Mouse (Mus musculus) limb, embryonic 11.5 days (tissue): ENCODE data around the gene Dusp12. TPM values are rescaled to one million over a fixed set of nuclear protein-coding genes. Genes with fewer than 3 reads are reported as not detected.

ENCODE experiments used
- ATAC-seq: fragments of 200-750 bp; cut with Nextera tagmentation; 2 replicates; pipeline ENCODE4 v1.8.0; 2017; ENCODE audit warnings: low read depth; ENCODE audit not compliant: insufficient number of reproducible peaks, low FRiP score, low TSS enrichment
- DNase-seq: peaks from one replicate; pipeline ENCODE4 v3.0.0-alpha.2; 2015; ENCODE audit warnings: low spot score
- H3K27ac ChIP-seq: fragments of 300-500 bp; sonication (generic); replicated peaks from 2 replicates; pipeline ENCODE4 v1.5.1; 2014; ENCODE audit warnings: low read depth, mild to moderate bottlenecking, low read length
- H3K27me3 ChIP-seq: fragments of 300-500 bp; sonication (generic); 2 replicates; pipeline ENCODE4 v1.6.1; 2014; ENCODE audit warnings: mild to moderate bottlenecking, low read length, mixed read lengths; ENCODE audit not compliant: control insufficient read depth, insufficient read depth
- H3K36me3 ChIP-seq: fragments of 300-500 bp; sonication (generic); 2 replicates; pipeline ENCODE4 v1.6.1; 2014; ENCODE audit warnings: mild to moderate bottlenecking, low read length, moderate library complexity, mixed read lengths; ENCODE audit not compliant: control insufficient read depth, insufficient read depth
- H3K4me1 ChIP-seq: fragments of 300-500 bp; sonication (generic); 2 replicates; pipeline ENCODE4 v1.6.1; 2014; ENCODE audit warnings: low read length, mixed read lengths; ENCODE audit not compliant: control insufficient read depth, insufficient read depth
- H3K4me2 ChIP-seq: fragments of 300-500 bp; sonication (generic); 2 replicates; pipeline ENCODE4 v1.6.1; 2014; ENCODE audit warnings: low read depth, mild to moderate bottlenecking, moderate library complexity; ENCODE audit not compliant: severe bottlenecking
- H3K4me3 ChIP-seq: fragments of 300-500 bp; sonication (generic); 2 replicates; pipeline ENCODE4 v1.5.1; 2014; ENCODE audit warnings: low read depth, low read length
- H3K9ac ChIP-seq: fragments of 300-500 bp; sonication (generic); 2 replicates; pipeline ENCODE4 v1.6.1; 2014; ENCODE audit warnings: mild to moderate bottlenecking, low read length
- H3K9me3 ChIP-seq: fragments of 300-500 bp; sonication (generic); 2 replicates; pipeline ENCODE4 v1.6.1; 2016; ENCODE audit warnings: low read length; ENCODE audit not compliant: control insufficient read depth
- WGBS: fragments of 180-500 bp; shearing (Covaris S2); extraction: QIAGEN DNeasy Blood & Tissue Kit; methylation state at CpG from one replicate; pipeline ENCODE4 v1.1.7; 2014; 5-methylcytosine and 5-hydroxymethylcytosine counted together
- polyA plus RNA-seq: library from polyadenylated mRNA; unstranded; fragments of >200 nt; fragmentation: Nextera tagmentation; extraction: Ambion mirVana; gene quantifications from 2 replicates; pipeline ENCODE4 v1.2.1, GENCODE M21; 2014

Gene Dusp12
- polyA plus RNA-seq, 1 experiment from 2014 or later: 40.8 TPM

GRCm38 (mm10) chr1:170871402-170871801, 13.9 kb downstream of the Dusp12 start:
- Histone ChIP-seq H3K27me3 (no peaks in the 10 kb centered on the region), H3K4me2 (no peak overlapping the region), H3K36me3 (peaks cover 4% of the 10 kb centered on the region; the same call in 1 of the 2 replicates), H3K4me1 (peaks cover 4% of the 10 kb centered on the region; the same call in 1 of the 2 replicates), H3K9me3 (no peaks in the 10 kb centered on the region), H3K27ac (no peak overlapping the region), H3K4me3 (no peak overlapping the region), H3K9ac (no peak overlapping the region)
- 88% methylated on average over 6 of the region's 6 CpGs for WGBS
- DNase-seq: no peak
- no peak for ATAC-seq

GRCm38 (mm10) chr1:170868905-170869283, 16.4 kb downstream of the Dusp12 start:
- H3K36me3 ChIP-seq: peaks cover 2% of the 10 kb centered on the region; the same call in 1 of the 2 replicates
- H3K4me1 ChIP-seq: peaks cover 4% of the 10 kb centered on the region; the same call in 1 of the 2 replicates
- peak overlapping the region; percentile 77 for H3K4me3 ChIP-seq
- peak overlapping the region; percentile 55; the same call in 1 of the 2 replicates for H3K9ac ChIP-seq
- peak overlapping the region; percentile 73 for H3K4me2 ChIP-seq
- DNase-seq (no peak), ATAC-seq (peak; percentile 32; the same call in 1 of the 2 replicates)
- H3K9me3 ChIP-seq: no peaks in the 10 kb centered on the region
- no peak overlapping the region for H3K27ac ChIP-seq
- H3K27me3 ChIP-seq: no peaks in the 10 kb centered on the region
- WGBS: 20% methylated on average over 14 of the region's 14 CpGs

DNA sequence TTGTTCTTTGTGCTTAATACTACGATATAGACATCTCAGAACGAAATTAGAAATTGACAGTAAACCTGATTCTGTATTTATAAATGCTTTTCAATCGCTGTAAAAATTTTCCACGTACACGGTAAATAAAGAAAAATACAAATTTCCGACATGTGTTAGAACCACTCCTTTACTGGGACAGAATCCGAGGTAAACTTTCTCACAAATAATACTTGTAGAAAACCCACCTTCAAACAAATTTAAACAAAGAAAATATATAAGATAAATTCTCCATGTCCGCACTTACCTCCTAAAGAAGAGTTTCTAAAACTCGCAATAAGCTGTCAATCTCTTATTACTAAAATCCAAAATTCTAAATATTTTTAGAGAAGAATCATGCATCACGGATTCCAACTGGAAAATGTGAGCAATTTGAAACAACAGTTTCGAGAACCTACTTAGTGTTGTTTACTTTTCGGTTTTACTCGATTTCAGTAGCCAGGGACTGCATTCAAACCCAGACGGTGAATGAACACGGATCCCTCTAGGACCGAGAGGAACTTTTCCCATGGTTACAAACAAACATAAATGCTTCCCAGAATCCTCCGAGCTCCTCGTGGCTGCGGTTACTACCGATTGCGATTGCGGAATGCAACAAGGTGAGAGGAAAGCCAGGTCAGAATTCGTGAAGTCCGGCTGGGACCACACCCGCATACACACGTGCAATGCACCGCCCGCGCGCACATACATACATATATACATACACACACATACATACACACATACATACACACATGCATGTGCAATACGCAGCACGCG, 17.0 kb downstream of the Dusp12 start:
- peak overlapping the region; percentile 73 for H3K4me2 ChIP-seq
- H3K4me3 ChIP-seq: peak overlapping the region; percentile 77
- H3K27me3 ChIP-seq: no peaks in the 10 kb centered on the region
- under 1% methylated on average over 33 of the region's 33 CpGs for WGBS
- H3K4me1 ChIP-seq: peaks cover 4% of the 10 kb centered on the region; the same call in 1 of the 2 replicates
- DNase-seq (peak; percentile 83), ATAC-seq (peak; percentile 82)
- H3K9ac ChIP-seq: peak overlapping the region; percentile 55; the same call in 1 of the 2 replicates
- H3K9me3 ChIP-seq: no peaks in the 10 kb centered on the region
- peaks cover 2% of the 10 kb centered on the region; the same call in 1 of the 2 replicates for H3K36me3 ChIP-seq
- no peak overlapping the region for H3K27ac ChIP-seq

DNA sequence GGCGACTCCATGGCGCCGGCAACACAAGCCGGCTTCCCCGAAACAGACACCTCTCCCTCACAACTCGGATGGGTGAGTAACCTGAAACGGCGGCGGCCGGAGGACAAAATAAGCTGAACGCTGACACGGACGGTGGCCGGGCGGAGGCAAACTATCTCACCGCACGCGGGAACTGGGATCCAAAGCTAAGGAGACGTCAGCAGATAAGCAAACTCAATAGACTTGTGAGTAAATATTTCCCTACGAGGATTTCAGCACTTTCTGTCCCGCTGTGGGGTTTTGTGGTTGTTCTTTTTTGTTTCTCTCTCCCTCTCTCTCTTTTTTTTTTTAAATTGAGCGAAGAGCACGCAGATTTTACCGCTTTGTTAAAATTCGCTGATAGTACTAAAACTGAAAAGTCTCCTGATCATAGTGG, 17.6 kb downstream of the Dusp12 start, which contains the start of gene Atf6:
Gene Atf6 (minus strand): TSS at position 81 of the 415 bp plus-strand sequence.
- peak; percentile 98 for DNase-seq
- peak within 1 kb of the TSS; percentile 72 for H3K9ac ChIP-seq
- peaks cover 4% of the 10 kb centered on the region; the same call in 1 of the 2 replicates for H3K4me1 ChIP-seq
- H3K27me3 ChIP-seq: no peaks in the 10 kb centered on the region
- peak; percentile 54; the same call in 1 of the 2 replicates for ATAC-seq
- WGBS: under 1% methylated on average over 25 of the region's 25 CpGs
- H3K4me2 ChIP-seq: peak within 1 kb of the TSS; percentile 73
- peak within 1 kb of the TSS; percentile 77 for H3K4me3 ChIP-seq
- H3K9me3 ChIP-seq: no peaks in the 10 kb centered on the region
- H3K36me3 ChIP-seq: peaks cover 2% of the 10 kb centered on the region; the same call in 1 of the 2 replicates
- H3K27ac ChIP-seq: no peak within 1 kb of the TSS

DNA sequence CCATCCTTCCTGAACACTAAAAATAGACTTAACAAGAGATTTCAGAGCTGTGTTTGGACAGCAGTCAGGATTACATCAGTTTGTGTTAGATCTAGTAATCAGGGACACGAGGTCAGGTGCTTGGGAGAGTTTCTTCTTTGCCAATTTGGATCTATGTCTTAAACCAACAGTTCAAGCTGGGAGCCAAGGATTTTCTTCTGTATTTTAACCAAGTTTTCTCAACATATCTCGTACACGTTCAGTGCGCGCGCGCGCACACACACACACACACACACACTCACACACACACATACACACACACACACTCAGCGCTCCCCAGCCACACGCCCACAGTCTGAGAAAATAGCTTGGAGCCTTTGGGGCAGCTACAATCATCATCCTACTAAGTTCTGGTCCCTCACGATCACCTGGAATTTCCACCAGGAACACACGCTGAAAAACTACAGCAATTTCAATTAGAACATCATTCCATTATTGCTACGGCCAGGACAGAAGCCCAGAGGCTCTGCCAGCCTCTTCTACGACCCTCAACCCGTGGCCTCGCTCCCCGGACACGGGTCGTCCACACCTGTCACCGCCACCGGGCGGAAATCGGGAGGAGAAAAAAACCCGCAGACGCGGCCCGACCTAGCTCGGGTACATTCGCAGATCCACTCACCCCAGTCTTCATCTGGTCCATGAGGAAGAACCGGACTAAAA, 18.2 kb downstream of the Dusp12 start:
- Histone ChIP-seq H3K4me3 (peak overlapping the region; percentile 77), H3K4me2 (peak overlapping the region; percentile 73), H3K36me3 (peaks cover 2% of the 10 kb centered on the region; the same call in 1 of the 2 replicates), H3K9me3 (no peaks in the 10 kb centered on the region), H3K9ac (peak overlapping the region; percentile 72), H3K27me3 (no peaks in the 10 kb centered on the region), H3K27ac (no peak overlapping the region), H3K4me1 (peaks cover 4% of the 10 kb centered on the region; the same call in 1 of the 2 replicates)
- no peak for DNase-seq
- ATAC-seq: peak; percentile 56
- WGBS: 3% methylated on average over 30 of the region's 30 CpGs

GRCm38 (mm10) chr1:170865406-170865805, 19.9 kb downstream of the Dusp12 start:
- Histone ChIP-seq H3K4me1 (peaks cover 4% of the 10 kb centered on the region; the same call in 1 of the 2 replicates), H3K27me3 (no peaks in the 10 kb centered on the region), H3K36me3 (no peaks in the 10 kb centered on the region), H3K9me3 (no peaks in the 10 kb centered on the region), H3K4me2 (no peak overlapping the region), H3K4me3 (no peak overlapping the region), H3K27ac (no peak overlapping the region), H3K9ac (no peak overlapping the region)
- no peak for ATAC-seq
- no peak for DNase-seq
- 89% methylated on average over 5 of the region's 5 CpGs for WGBS

DNA sequence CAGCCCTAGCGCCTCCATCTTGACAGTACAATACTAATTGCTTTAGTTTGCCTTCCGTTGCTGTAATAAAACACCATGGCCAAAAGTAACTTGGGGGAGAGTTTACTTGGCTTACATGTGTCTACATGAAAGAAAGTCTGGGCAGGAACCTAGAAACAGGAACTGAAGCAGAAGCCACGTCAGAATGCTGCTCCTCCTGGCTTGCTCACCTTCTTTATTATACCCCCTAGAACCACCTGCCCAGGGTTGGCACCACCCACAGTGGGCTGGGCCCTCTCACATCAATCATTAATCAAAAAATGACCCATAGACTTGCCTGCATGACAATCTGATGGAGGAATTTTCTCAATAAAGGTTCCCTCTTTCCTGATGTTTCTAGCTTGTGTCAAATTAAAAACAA, 20.6 kb downstream of the Dusp12 start:
- Histone ChIP-seq H3K4me3 (no peak overlapping the region), H3K9me3 (no peaks in the 10 kb centered on the region), H3K4me2 (no peak overlapping the region), H3K27me3 (no peaks in the 10 kb centered on the region), H3K27ac (no peak overlapping the region), H3K36me3 (no peaks in the 10 kb centered on the region), H3K4me1 (peaks cover 4% of the 10 kb centered on the region; the same call in 1 of the 2 replicates), H3K9ac (no peak overlapping the region)
- ATAC-seq: no peak
- no peak for DNase-seq
- 86% methylated on average over 3 of the region's 3 CpGs for WGBS

DNA sequence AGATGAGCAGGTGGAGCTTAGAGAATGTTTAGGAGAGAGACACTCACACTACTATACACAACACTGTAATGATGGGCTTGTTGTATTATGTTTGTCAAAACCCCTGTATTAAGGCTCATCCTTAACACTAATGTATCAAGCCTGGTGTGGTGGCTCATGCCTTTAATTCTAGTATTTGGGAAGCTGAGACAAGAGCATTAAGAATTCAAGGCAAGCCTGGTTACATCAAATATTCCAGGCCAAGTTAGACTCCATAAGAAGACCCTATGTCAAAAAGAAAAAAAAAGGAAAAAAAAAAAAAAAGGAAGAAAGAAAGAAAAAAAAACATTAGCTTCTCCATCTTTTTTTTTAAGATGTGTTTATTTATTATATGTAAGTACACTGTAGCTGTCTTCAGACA, 21.1 kb downstream of the Dusp12 start:
- Histone ChIP-seq H3K4me1 (peaks cover 4% of the 10 kb centered on the region; the same call in 1 of the 2 replicates), H3K9me3 (no peaks in the 10 kb centered on the region), H3K36me3 (no peaks in the 10 kb centered on the region), H3K4me3 (no peak overlapping the region), H3K27ac (no peak overlapping the region), H3K4me2 (no peak overlapping the region), H3K9ac (no peak overlapping the region), H3K27me3 (no peaks in the 10 kb centered on the region)
- no peak for DNase-seq
- ATAC-seq: no peak
